Mouse (Mus musculus): ENCODE results near the gene Lonp2. TPM values are rescaled to one million over a fixed set of nuclear protein-coding genes. Genes with fewer than 3 reads are reported as not detected.

Lonp2 gene
- polyA plus RNA-seq, 1 experiment from 2014 or later: 36.2 TPM

DNA sequence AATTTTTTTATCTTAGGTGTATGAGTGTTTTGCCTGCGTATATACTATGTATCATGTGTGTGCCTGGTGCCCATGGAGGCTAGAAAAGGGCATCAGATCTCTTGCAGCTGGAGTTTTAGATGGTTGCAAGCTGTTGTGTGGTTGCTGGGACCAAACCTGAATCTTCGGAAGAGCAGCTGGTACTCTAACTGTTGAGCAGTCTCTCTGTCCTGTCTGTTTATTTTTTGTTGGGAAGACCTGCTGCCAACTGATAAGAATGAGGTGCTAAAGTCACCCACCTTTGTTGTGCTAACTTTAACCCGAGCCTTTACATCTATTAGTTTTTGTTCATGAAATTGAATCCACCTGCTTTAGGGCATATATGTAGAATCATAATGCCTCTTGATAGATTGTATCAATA, 78.6 kb downstream of the Lonp2 start:
- DNase-seq (ENCODE audit: low spot score): no peak
- H3K4me3 ChIP-seq (ENCODE audit: low read depth, low read length): no peak overlapping the region
- H3K27me3 ChIP-seq (ENCODE audit: control insufficient read depth, insufficient read depth, low read length): no peaks in the 10 kb centered on the region
- H3K9me3 ChIP-seq (ENCODE audit: control insufficient read depth, low read length): no peaks in the 10 kb centered on the region
- H3K4me2 ChIP-seq (replicated peaks; ENCODE audit: low read depth): no peak overlapping the region
- H3K4me1 ChIP-seq (replicated peaks; ENCODE audit: control insufficient read depth, insufficient read depth): no peaks in the 10 kb centered on the region
- no peak for ATAC-seq (ENCODE audit: low FRiP score, low TSS enrichment)
- no peaks in the 10 kb centered on the region for H3K36me3 ChIP-seq (ENCODE audit: control insufficient read depth, insufficient read depth, low read length)
- H3K27ac ChIP-seq (replicated peaks): no peak overlapping the region
- no peak overlapping the region for H3K9ac ChIP-seq (ENCODE audit: low read length)
- no peak for TF ChIP-seq CTCF (IDR thresholded peaks at IDR 0.05; ENCODE audit: low read depth)
- TF ChIP-seq EP300 (optimal IDR thresholded peaks at IDR 0.05): no peak
- WGBS: 89% methylated on average over 3 of the region's 3 CpGs

DNA sequence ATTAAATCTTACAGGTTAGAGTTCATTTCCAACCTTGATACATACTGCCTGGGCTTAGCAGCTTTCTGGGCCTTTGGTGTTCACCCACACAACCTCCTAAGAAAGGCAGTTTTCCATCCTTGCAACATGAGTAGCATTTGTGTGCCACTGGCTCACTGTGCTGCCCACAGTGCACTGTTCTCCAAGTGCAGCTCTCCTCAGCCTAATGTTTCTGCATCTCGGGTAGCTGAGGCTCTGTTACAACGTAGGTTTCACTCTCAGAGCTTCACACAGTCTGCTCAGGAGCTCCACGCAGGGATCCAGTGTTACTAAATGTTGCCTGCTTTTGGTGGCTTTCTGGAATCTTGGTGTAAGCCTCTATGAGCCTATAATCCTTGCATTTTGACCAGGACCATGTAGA, 81.5 kb downstream of the Lonp2 start:
- Histone ChIP-seq H3K4me1 (replicated peaks; ENCODE audit: control insufficient read depth, insufficient read depth) (no peaks in the 10 kb centered on the region), H3K9ac (ENCODE audit: low read length) (no peak overlapping the region), H3K36me3 (ENCODE audit: control insufficient read depth, insufficient read depth, low read length) (no peaks in the 10 kb centered on the region), H3K4me2 (replicated peaks; ENCODE audit: low read depth) (no peak overlapping the region), H3K27me3 (ENCODE audit: control insufficient read depth, insufficient read depth, low read length) (no peaks in the 10 kb centered on the region), H3K27ac (replicated peaks) (no peak overlapping the region), H3K4me3 (ENCODE audit: low read depth, low read length) (no peak overlapping the region), H3K9me3 (ENCODE audit: control insufficient read depth, low read length) (no peaks in the 10 kb centered on the region)
- 83% methylated on average over 3 of the region's 3 CpGs for WGBS
- DNase-seq (ENCODE audit: low spot score) (no peak), ATAC-seq (ENCODE audit: low FRiP score, low TSS enrichment) (no peak)
- TF ChIP-seq CTCF (IDR thresholded peaks at IDR 0.05; ENCODE audit: low read depth) (no peak), EP300 (optimal IDR thresholded peaks at IDR 0.05) (no peak)

DNA sequence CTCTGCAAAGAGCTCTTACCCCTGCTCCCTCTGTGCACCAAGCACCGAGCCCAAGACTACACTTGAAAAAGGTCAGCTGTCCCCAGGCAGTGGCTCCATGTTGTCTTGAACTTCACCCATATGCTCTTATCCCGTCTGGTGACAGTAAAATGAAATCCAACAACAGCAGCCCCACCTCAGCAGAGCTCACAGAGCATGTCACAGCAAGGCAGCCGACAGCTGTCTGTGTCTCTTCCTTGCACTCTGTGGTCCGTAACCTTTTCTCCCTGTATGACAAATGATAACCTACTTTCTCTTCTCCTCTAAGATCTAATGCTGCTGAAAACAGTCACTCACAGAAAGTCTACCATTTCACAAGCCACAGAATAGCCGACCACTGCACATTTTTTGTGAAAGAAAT, 82.9 kb downstream of the Lonp2 start:
- no peak for DNase-seq (ENCODE audit: low spot score)
- no peak for ATAC-seq (ENCODE audit: low FRiP score, low TSS enrichment)
- Histone ChIP-seq H3K36me3 (ENCODE audit: control insufficient read depth, insufficient read depth, low read length) (no peaks in the 10 kb centered on the region), H3K4me3 (ENCODE audit: low read depth, low read length) (no peak overlapping the region), H3K27ac (replicated peaks) (no peak overlapping the region), H3K9ac (ENCODE audit: low read length) (no peak overlapping the region), H3K9me3 (ENCODE audit: control insufficient read depth, low read length) (no peaks in the 10 kb centered on the region), H3K4me2 (replicated peaks; ENCODE audit: low read depth) (no peak overlapping the region), H3K4me1 (replicated peaks; ENCODE audit: control insufficient read depth, insufficient read depth) (no peaks in the 10 kb centered on the region), H3K27me3 (ENCODE audit: control insufficient read depth, insufficient read depth, low read length) (no peaks in the 10 kb centered on the region)
- 69% methylated on average over 5 of the region's 5 CpGs for WGBS
- no peak for TF ChIP-seq EP300 (optimal IDR thresholded peaks at IDR 0.05)
- no peak for TF ChIP-seq CTCF (IDR thresholded peaks at IDR 0.05; ENCODE audit: low read depth)

DNA sequence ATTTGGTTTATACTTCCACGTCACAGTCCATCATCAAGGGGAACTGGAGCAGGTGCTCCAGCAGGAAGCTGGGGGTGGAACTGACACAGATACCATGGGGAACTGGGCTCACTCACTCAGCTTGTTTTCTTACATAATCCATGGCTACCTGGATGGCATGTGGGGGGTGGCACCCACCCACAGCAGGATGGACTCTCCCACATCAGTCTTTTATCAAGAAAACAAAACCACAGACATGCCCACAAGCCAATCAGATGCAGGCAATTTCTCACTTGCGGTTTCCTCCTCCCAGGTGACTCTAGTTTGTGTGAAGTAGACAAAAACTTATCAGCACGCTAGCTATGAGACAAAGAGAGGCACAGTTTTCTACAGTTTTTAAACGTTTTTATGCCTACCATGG, 84.0 kb downstream of the Lonp2 start:
- no peak for TF ChIP-seq EP300 (optimal IDR thresholded peaks at IDR 0.05)
- no peak for TF ChIP-seq CTCF (IDR thresholded peaks at IDR 0.05; ENCODE audit: low read depth)
- DNase-seq (ENCODE audit: low spot score): no peak
- WGBS: 57% methylated on average over 4 of the region's 4 CpGs

DNA sequence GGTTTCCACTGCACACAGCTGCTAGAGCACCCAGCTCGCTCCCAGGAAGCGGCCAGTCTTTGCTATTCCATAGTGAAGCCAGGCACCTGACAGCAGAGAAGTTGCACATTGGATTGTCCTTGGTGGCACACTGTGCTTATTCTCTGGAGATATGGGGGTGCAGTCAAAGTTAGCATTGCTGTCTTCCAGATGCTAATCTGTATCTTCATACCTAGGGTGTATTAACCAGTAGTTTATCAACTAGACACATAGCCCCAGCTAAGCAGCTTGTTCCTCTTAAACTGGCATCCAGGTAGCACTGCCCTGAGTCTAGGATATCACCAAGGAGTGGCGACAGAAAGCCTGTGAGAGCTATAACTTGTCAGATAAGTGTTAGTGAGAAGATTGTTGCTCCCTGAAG, 88.8 kb downstream of the Lonp2 start:
- DNase-seq (ENCODE audit: low spot score) (no peak), ATAC-seq (ENCODE audit: low FRiP score, low TSS enrichment) (no peak)
- no peaks in the 10 kb centered on the region for H3K9me3 ChIP-seq (ENCODE audit: control insufficient read depth, low read length)
- H3K27me3 ChIP-seq (ENCODE audit: control insufficient read depth, insufficient read depth, low read length): no peaks in the 10 kb centered on the region
- H3K4me3 ChIP-seq (ENCODE audit: low read depth, low read length): no peak overlapping the region
- H3K4me1 ChIP-seq (replicated peaks; ENCODE audit: control insufficient read depth, insufficient read depth): no peaks in the 10 kb centered on the region
- WGBS: 82% methylated on average over 3 of the region's 3 CpGs
- H3K36me3 ChIP-seq (ENCODE audit: control insufficient read depth, insufficient read depth, low read length): peaks cover 5% of the 10 kb centered on the region; the same call in 1 of the 2 replicates
- H3K4me2 ChIP-seq (replicated peaks; ENCODE audit: low read depth): no peak overlapping the region
- TF ChIP-seq CTCF (IDR thresholded peaks at IDR 0.05; ENCODE audit: low read depth): no peak
- no peak for TF ChIP-seq EP300 (optimal IDR thresholded peaks at IDR 0.05)
- H3K9ac ChIP-seq (ENCODE audit: low read length): no peak overlapping the region
- no peak overlapping the region for H3K27ac ChIP-seq (replicated peaks)

More for the DNA sequence above, 84.0 kb downstream of the Lonp2 start:
- H3K27me3 ChIP-seq (ENCODE audit: control insufficient read depth, insufficient read depth, low read length): no peaks in the 10 kb centered on the region
- H3K4me3 ChIP-seq (ENCODE audit: low read depth, low read length): no peak overlapping the region
- H3K36me3 ChIP-seq (ENCODE audit: control insufficient read depth, insufficient read depth, low read length): no peaks in the 10 kb centered on the region
- H3K4me2 ChIP-seq (replicated peaks; ENCODE audit: low read depth): no peak overlapping the region
- H3K27ac ChIP-seq (replicated peaks): no peak overlapping the region
- ATAC-seq (ENCODE audit: low FRiP score, low TSS enrichment): no peak
- H3K4me1 ChIP-seq (replicated peaks; ENCODE audit: control insufficient read depth, insufficient read depth): no peaks in the 10 kb centered on the region
- no peaks in the 10 kb centered on the region for H3K9me3 ChIP-seq (ENCODE audit: control insufficient read depth, low read length)
- H3K9ac ChIP-seq (ENCODE audit: low read length): no peak overlapping the region

DNA sequence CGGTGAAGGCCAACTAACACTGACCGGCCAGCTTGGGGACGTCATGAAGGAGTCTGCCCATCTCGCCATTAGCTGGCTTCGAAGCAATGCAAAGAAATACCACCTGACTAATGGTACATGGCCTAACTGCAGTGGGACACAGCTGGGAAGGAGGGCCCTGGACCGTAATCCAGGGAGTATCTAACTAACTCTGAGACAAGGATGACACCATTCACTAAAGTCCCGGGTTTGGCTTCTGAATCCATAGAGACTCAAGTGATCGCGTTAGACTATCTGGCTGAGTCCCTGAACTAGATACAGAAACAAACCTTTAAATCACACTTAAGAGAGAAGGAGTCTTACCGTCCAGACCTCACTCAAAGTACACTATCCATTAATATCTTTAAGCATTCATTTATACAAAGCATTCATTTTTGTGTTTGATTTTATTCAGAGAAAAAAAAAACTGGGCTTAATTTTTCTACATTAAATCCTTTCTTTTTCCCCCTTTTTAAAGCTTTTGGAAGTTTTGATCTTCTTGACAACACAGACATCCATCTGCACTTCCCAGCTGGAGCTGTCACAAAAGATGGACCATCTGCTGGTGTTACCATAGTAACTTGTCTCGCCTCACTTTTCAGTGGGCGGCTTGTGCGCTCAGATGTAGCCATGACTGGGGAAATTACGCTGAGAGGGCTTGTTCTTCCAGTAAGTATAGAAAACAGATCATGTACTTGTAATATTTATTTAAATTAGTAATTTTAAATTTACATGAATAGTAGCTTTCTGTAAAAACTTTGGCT, 89.8 kb downstream of the Lonp2 start:
- ATAC-seq (ENCODE audit: low FRiP score, low TSS enrichment) (no peak), DNase-seq (ENCODE audit: low spot score) (no peak)
- Histone ChIP-seq H3K27me3 (ENCODE audit: control insufficient read depth, insufficient read depth, low read length) (no peaks in the 10 kb centered on the region), H3K4me2 (replicated peaks; ENCODE audit: low read depth) (no peak overlapping the region), H3K9me3 (ENCODE audit: control insufficient read depth, low read length) (no peaks in the 10 kb centered on the region), H3K36me3 (ENCODE audit: control insufficient read depth, insufficient read depth, low read length) (peaks cover 5% of the 10 kb centered on the region; the same call in 1 of the 2 replicates), H3K4me1 (replicated peaks; ENCODE audit: control insufficient read depth, insufficient read depth) (no peaks in the 10 kb centered on the region), H3K9ac (ENCODE audit: low read length) (no peak overlapping the region), H3K4me3 (ENCODE audit: low read depth, low read length) (no peak overlapping the region), H3K27ac (replicated peaks) (no peak overlapping the region)
- no peak for TF ChIP-seq EP300 (optimal IDR thresholded peaks at IDR 0.05)
- TF ChIP-seq CTCF (IDR thresholded peaks at IDR 0.05; ENCODE audit: low read depth): no peak
- 72% methylated on average over 14 of the region's 14 CpGs for WGBS

Measured in stomach, postnatal 0 days (tissue).